Mouse (Mus musculus): ENCODE measurements around the gene Tcp10c. TPM values are rescaled to one million over a fixed set of nuclear protein-coding genes. Genes with fewer than 3 reads are reported as not detected.
A peak's percentile ranks its signal among the peaks of the same experiment; 100 is the strongest.
"Not testable (repeated sequence)": the region's sequence is repeated elsewhere in the genome, so short reads cannot be mapped to it uniquely, and the experiment has no call there.

Tcp10c gene
- polyA plus RNA-seq, 1 experiment from 2014 or later, result not detected

DNA sequence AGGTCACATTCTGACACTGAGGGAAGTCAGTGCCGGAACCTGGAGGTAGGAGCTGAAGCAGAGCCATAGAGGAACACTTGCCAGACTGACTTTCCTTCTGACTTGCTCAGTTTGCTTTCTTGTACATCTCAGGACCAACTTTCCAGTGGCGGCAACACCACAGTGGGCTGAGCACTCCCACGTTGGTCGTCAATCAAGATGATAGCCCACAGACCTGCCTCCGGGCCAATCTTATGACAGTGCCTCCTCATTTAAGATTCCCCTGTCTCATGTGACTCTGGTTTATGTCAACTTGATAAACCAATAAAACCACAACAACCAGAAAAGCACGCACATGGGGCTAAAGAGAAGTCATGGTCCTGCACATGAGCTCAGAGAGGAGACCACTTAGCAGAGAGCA is 52.3 kb downstream of the Tcp10c start:
- H3K27ac ChIP-seq (ENCODE audit: low read length); H3K4me1 ChIP-seq (ENCODE audit: control insufficient read depth, insufficient read depth, low read length); H3K36me3 ChIP-seq (ENCODE audit: control insufficient read depth, insufficient read depth, low read length); ATAC-seq; H3K9me3 ChIP-seq (replicated peaks; ENCODE audit: control insufficient read depth, low read length, poor library complexity, severe bottlenecking); H3K27me3 ChIP-seq (ENCODE audit: control insufficient read depth, insufficient read depth, low read depth, low read length); H3K4me2 ChIP-seq (ENCODE audit: low read length); H3K4me3 ChIP-seq (ENCODE audit: low read depth, low read length); H3K9ac ChIP-seq (ENCODE audit: low read depth, low read length): not testable (repeated sequence)
- WGBS, result 93% methylated on average over 5 of the region's 6 CpGs

GRCm38 (mm10) chr17:13407621-13408256 is 53.4 kb downstream of the Tcp10c start:
- 98% methylated on average over 3 of the region's 4 CpGs for WGBS
- H3K4me1 ChIP-seq (ENCODE audit: control insufficient read depth, insufficient read depth, low read length); H3K27ac ChIP-seq (ENCODE audit: low read length); H3K36me3 ChIP-seq (ENCODE audit: control insufficient read depth, insufficient read depth, low read length); H3K27me3 ChIP-seq (ENCODE audit: control insufficient read depth, insufficient read depth, low read depth, low read length); H3K9me3 ChIP-seq (replicated peaks; ENCODE audit: control insufficient read depth, low read length, poor library complexity, severe bottlenecking); H3K9ac ChIP-seq (ENCODE audit: low read depth, low read length); H3K4me3 ChIP-seq (ENCODE audit: low read depth, low read length); ATAC-seq; H3K4me2 ChIP-seq (ENCODE audit: low read length): not testable (repeated sequence)

- not testable (repeated sequence) for H3K4me1 ChIP-seq (ENCODE audit: control insufficient read depth, insufficient read depth, low read length); H3K9ac ChIP-seq (ENCODE audit: low read depth, low read length); H3K9me3 ChIP-seq (replicated peaks; ENCODE audit: control insufficient read depth, low read length, poor library complexity, severe bottlenecking); H3K4me2 ChIP-seq (ENCODE audit: low read length); H3K4me3 ChIP-seq (ENCODE audit: low read depth, low read length); ATAC-seq; H3K36me3 ChIP-seq (ENCODE audit: control insufficient read depth, insufficient read depth, low read length); H3K27ac ChIP-seq (ENCODE audit: low read length); H3K27me3 ChIP-seq (ENCODE audit: control insufficient read depth, insufficient read depth, low read depth, low read length)
- WGBS, result 91% methylated on average over 8 of the region's 11 CpGs
Measured at GRCm38 (mm10) chr17:13408257-13408633, 53.9 kb downstream of the Tcp10c start.

GRCm38 (mm10) chr17:13421022-13421591 is 66.7 kb downstream of the Tcp10c start:
- H3K9me3 ChIP-seq (replicated peaks; ENCODE audit: control insufficient read depth, low read length, poor library complexity, severe bottlenecking); H3K4me1 ChIP-seq (ENCODE audit: control insufficient read depth, insufficient read depth, low read length); H3K4me2 ChIP-seq (ENCODE audit: low read length); ATAC-seq; H3K4me3 ChIP-seq (ENCODE audit: low read depth, low read length); H3K36me3 ChIP-seq (ENCODE audit: control insufficient read depth, insufficient read depth, low read length); H3K9ac ChIP-seq (ENCODE audit: low read depth, low read length); H3K27me3 ChIP-seq (ENCODE audit: control insufficient read depth, insufficient read depth, low read depth, low read length); H3K27ac ChIP-seq (ENCODE audit: low read length): not testable (repeated sequence)
- WGBS, result 92% methylated on average over 9 of the region's 12 CpGs

- H3K4me2 ChIP-seq (ENCODE audit: low read length); ATAC-seq; H3K4me3 ChIP-seq (ENCODE audit: low read depth, low read length); H3K36me3 ChIP-seq (ENCODE audit: control insufficient read depth, insufficient read depth, low read length); H3K27me3 ChIP-seq (ENCODE audit: control insufficient read depth, insufficient read depth, low read depth, low read length); H3K9ac ChIP-seq (ENCODE audit: low read depth, low read length); H3K9me3 ChIP-seq (replicated peaks; ENCODE audit: control insufficient read depth, low read length, poor library complexity, severe bottlenecking); H3K4me1 ChIP-seq (ENCODE audit: control insufficient read depth, insufficient read depth, low read length); H3K27ac ChIP-seq (ENCODE audit: low read length): not testable (repeated sequence)
- WGBS, result 90% methylated on average over 5 of the region's 5 CpGs
Measured at GRCm38 (mm10) chr17:13422638-13423037, 68.3 kb downstream of the Tcp10c start.

- 66% methylated on average over 8 of the region's 8 CpGs for WGBS
- not testable (repeated sequence) for H3K27ac ChIP-seq (ENCODE audit: low read length); H3K4me1 ChIP-seq (ENCODE audit: control insufficient read depth, insufficient read depth, low read length); H3K36me3 ChIP-seq (ENCODE audit: control insufficient read depth, insufficient read depth, low read length); H3K27me3 ChIP-seq (ENCODE audit: control insufficient read depth, insufficient read depth, low read depth, low read length); H3K4me3 ChIP-seq (ENCODE audit: low read depth, low read length); H3K4me2 ChIP-seq (ENCODE audit: low read length); H3K9ac ChIP-seq (ENCODE audit: low read depth, low read length); H3K9me3 ChIP-seq (replicated peaks; ENCODE audit: control insufficient read depth, low read length, poor library complexity, severe bottlenecking)
- peak; percentile 21; the same call in 1 of the 2 replicates for ATAC-seq
Measured at GRCm38 (mm10) chr17:13423373-13424024, 69.1 kb downstream of the Tcp10c start.

DNA sequence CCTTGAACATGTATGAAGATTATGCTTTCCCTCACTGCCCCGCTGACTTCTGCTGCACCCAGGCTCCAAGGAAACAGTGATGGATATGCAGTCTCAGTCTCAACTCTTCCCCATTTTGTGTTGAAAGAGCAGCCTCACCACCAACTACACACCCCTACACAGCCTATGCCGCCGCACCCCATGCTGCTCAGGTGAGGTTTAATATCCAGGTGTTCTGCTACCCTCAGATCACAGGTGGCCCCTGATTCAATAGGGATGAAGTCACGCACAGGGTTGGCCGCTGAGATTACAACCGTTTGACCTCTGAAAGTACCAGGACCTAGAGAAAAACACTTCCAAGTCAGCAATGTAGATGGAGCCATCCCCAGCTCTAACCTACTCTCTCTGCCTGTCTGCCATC is 69.9 kb downstream of the Tcp10c start:
- WGBS, result 90% methylated on average over 6 of the region's 6 CpGs
- not testable (repeated sequence) for ATAC-seq; H3K9me3 ChIP-seq (replicated peaks; ENCODE audit: control insufficient read depth, low read length, poor library complexity, severe bottlenecking); H3K4me2 ChIP-seq (ENCODE audit: low read length); H3K36me3 ChIP-seq (ENCODE audit: control insufficient read depth, insufficient read depth, low read length); H3K27me3 ChIP-seq (ENCODE audit: control insufficient read depth, insufficient read depth, low read depth, low read length); H3K4me3 ChIP-seq (ENCODE audit: low read depth, low read length); H3K27ac ChIP-seq (ENCODE audit: low read length); H3K9ac ChIP-seq (ENCODE audit: low read depth, low read length); H3K4me1 ChIP-seq (ENCODE audit: control insufficient read depth, insufficient read depth, low read length)

DNA sequence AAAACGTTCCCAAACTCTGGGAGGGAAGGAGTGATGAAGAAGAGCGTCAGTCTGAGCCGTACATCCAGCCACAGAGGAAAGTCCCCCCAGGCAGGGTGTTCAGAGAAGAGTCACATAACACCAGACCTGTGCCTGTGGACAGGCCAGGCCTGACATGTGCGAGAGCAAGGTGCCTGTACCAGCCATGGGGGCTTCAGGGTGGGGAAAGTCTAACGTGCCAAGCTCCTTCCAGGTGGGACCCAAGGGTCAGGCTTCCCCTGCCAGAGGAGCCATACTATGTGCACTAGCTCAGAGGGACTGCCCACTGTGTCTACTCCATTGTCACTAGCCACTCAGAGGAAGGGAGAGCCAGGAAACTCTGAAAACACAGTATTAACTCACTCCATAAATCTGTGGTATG is 71.3 kb downstream of the Tcp10c start:
- ATAC-seq, result peak; percentile 14; the same call in 1 of the 2 replicates
- H3K9me3 ChIP-seq (replicated peaks; ENCODE audit: control insufficient read depth, low read length, poor library complexity, severe bottlenecking); H3K9ac ChIP-seq (ENCODE audit: low read depth, low read length); H3K36me3 ChIP-seq (ENCODE audit: control insufficient read depth, insufficient read depth, low read length); H3K4me2 ChIP-seq (ENCODE audit: low read length); H3K4me3 ChIP-seq (ENCODE audit: low read depth, low read length); H3K27me3 ChIP-seq (ENCODE audit: control insufficient read depth, insufficient read depth, low read depth, low read length); H3K4me1 ChIP-seq (ENCODE audit: control insufficient read depth, insufficient read depth, low read length); H3K27ac ChIP-seq (ENCODE audit: low read length): not testable (repeated sequence)
- WGBS, result 75% methylated on average over 2 of the region's 5 CpGs

GRCm38 (mm10) chr17:13426508-13426907 is 72.1 kb downstream of the Tcp10c start:
- H3K9me3 ChIP-seq (replicated peaks; ENCODE audit: control insufficient read depth, low read length, poor library complexity, severe bottlenecking); H3K9ac ChIP-seq (ENCODE audit: low read depth, low read length); H3K4me3 ChIP-seq (ENCODE audit: low read depth, low read length); H3K4me1 ChIP-seq (ENCODE audit: control insufficient read depth, insufficient read depth, low read length); H3K4me2 ChIP-seq (ENCODE audit: low read length); H3K27ac ChIP-seq (ENCODE audit: low read length); ATAC-seq; H3K36me3 ChIP-seq (ENCODE audit: control insufficient read depth, insufficient read depth, low read length); H3K27me3 ChIP-seq (ENCODE audit: control insufficient read depth, insufficient read depth, low read depth, low read length): not testable (repeated sequence)
- 96% methylated on average over 4 of the region's 6 CpGs for WGBS
